Mouse (Mus musculus) forebrain, embryonic 11.5 days (tissue): ENCODE results near the gene Wdr19. TPM values are rescaled to one million over a fixed set of nuclear protein-coding genes. Genes with fewer than 3 reads are reported as not detected.
"Not testable (repeated sequence)": the region's sequence is repeated elsewhere in the genome, so short reads cannot be mapped to it uniquely, and the experiment has no call there.

Experiments used
- ATAC-seq: fragments of 200-750 bp; cut with Nextera tagmentation; replicated peaks from 2 replicates; pipeline ENCODE4 v1.8.0; 2017; ENCODE audit warnings: moderate TSS enrichment; ENCODE audit not compliant: low FRiP score
- DNase-seq: peaks from one replicate; pipeline ENCODE4 v3.0.0-alpha.2; 2017; ENCODE audit warnings: low spot score
- H3K27ac ChIP-seq: fragments of 300-500 bp; sonication (generic); 2 replicates; pipeline ENCODE4 v1.5.1; 2014; ENCODE audit warnings: low read depth, low read length
- H3K27me3 ChIP-seq: fragments of 300-500 bp; sonication (generic); 2 replicates; pipeline ENCODE4 v1.6.1; 2014; ENCODE audit warnings: mild to moderate bottlenecking, low read length, mixed read lengths; ENCODE audit not compliant: control insufficient read depth, insufficient read depth
- H3K36me3 ChIP-seq: fragments of 300-500 bp; sonication (generic); 2 replicates; pipeline ENCODE4 v1.6.1; 2014; ENCODE audit warnings: mild to moderate bottlenecking, low read length, moderate library complexity, mixed read lengths; ENCODE audit not compliant: control insufficient read depth, insufficient read depth
- H3K4me1 ChIP-seq: fragments of 300-500 bp; sonication (generic); replicated peaks from 2 replicates; pipeline ENCODE4 v1.6.1; 2014; ENCODE audit warnings: low read length, mixed read lengths; ENCODE audit not compliant: control insufficient read depth, insufficient read depth
- H3K4me2 ChIP-seq: fragments of 300-500 bp; sonication (generic); 2 replicates; pipeline ENCODE4 v1.6.1; 2014; ENCODE audit warnings: low read depth, mild to moderate bottlenecking, low read length, moderate library complexity, mixed read lengths; ENCODE audit not compliant: severe bottlenecking
- H3K4me3 ChIP-seq: fragments of 300-500 bp; sonication (generic); 2 replicates; pipeline ENCODE4 v1.5.1; 2014; ENCODE audit warnings: low read depth, low read length
- H3K9ac ChIP-seq: fragments of 300-500 bp; sonication (generic); 2 replicates; pipeline ENCODE4 v1.6.1; 2014; ENCODE audit warnings: low read length
- H3K9me3 ChIP-seq: fragments of 300-500 bp; sonication (generic); 2 replicates; pipeline ENCODE4 v1.6.1; 2016; ENCODE audit warnings: low read length, mixed read lengths; ENCODE audit not compliant: control insufficient read depth
- WGBS: fragments of 180-500 bp; shearing (Covaris S2); extraction: QIAGEN DNeasy Blood & Tissue Kit; methylation state at CpG from one replicate; pipeline ENCODE4 v1.1.7; 2014; 5-methylcytosine and 5-hydroxymethylcytosine counted together
- polyA plus RNA-seq: library from polyadenylated mRNA; unstranded; fragments of >200 nt; fragmentation: Nextera tagmentation; extraction: Ambion mirVana; gene quantifications from 2 replicates; pipeline ENCODE4 v1.2.1, GENCODE M21; 2014

Wdr19 gene
- polyA plus RNA-seq, 1 experiment from 2014 or later, result 15.2 TPM

DNA sequence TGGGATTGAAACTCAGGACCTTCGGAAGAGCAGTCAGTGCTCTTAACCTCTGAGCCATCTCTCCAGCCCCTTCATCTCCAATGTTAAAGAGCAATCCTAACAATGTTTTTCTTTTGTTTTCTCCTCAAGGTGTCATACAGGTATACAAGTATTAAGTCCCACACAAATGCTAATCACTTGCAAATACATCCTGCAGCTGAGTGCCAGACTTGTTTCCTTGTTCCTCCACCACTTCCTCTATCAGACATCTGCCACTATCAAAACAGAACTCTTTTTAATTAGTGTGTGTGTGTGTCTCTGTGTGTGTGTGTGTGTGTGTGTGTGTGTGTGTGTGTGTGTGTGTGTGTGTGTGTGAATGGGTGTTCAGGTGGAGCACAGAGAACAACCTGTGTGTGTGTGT, 100.1 kb downstream of the Wdr19 start:
- not testable (repeated sequence) for ATAC-seq, H3K36me3 ChIP-seq

GRCm38 (mm10) chr5:65300121-65300520, 100.6 kb downstream of the Wdr19 start:
- Histone ChIP-seq H3K4me1 (no peaks in the 10 kb centered on the region), H3K4me2 (no peak overlapping the region), H3K36me3 (no peaks in the 10 kb centered on the region), H3K9ac (no peak overlapping the region), H3K4me3 (no peak overlapping the region), H3K27me3 (no peaks in the 10 kb centered on the region), H3K27ac (no peak overlapping the region), H3K9me3 (no peaks in the 10 kb centered on the region)
- WGBS, result 95% methylated on average over 9 of the region's 9 CpGs
- ATAC-seq, result no peak
- DNase-seq, result no peak

More for the DNA sequence above, 100.1 kb downstream of the Wdr19 start:
- not testable (repeated sequence) for DNase-seq, H3K4me3 ChIP-seq, H3K9me3 ChIP-seq, H3K9ac ChIP-seq, H3K27me3 ChIP-seq, H3K27ac ChIP-seq, H3K4me2 ChIP-seq, H3K4me1 ChIP-seq
- 85% methylated on average over 1 of the region's 1 CpGs for WGBS

GRCm38 (mm10) chr5:65305516-65305915, 106.0 kb downstream of the Wdr19 start:
- H3K4me2 ChIP-seq, result no peak overlapping the region
- no peak overlapping the region for H3K27ac ChIP-seq
- ATAC-seq, result no peak
- no peaks in the 10 kb centered on the region for H3K9me3 ChIP-seq
- H3K4me3 ChIP-seq, result no peak overlapping the region
- H3K4me1 ChIP-seq, result no peaks in the 10 kb centered on the region
- WGBS, result 86% methylated on average over 9 of the region's 9 CpGs
- no peaks in the 10 kb centered on the region; the same call in 1 of the 2 replicates for H3K36me3 ChIP-seq
- DNase-seq, result no peak
- no peaks in the 10 kb centered on the region for H3K27me3 ChIP-seq
- H3K9ac ChIP-seq, result no peak overlapping the region

- Histone ChIP-seq H3K4me3 (no peak overlapping the region), H3K4me2 (no peak overlapping the region), H3K4me1 (no peaks in the 10 kb centered on the region), H3K27ac (no peak overlapping the region), H3K27me3 (no peaks in the 10 kb centered on the region), H3K9me3 (no peaks in the 10 kb centered on the region), H3K36me3 (peaks cover 3% of the 10 kb centered on the region; the same call in 1 of the 2 replicates), H3K9ac (no peak overlapping the region)
- WGBS, result 96% methylated on average over 7 of the region's 7 CpGs
- no peak for ATAC-seq
- no peak for DNase-seq
Measured at GRCm38 (mm10) chr5:65308208-65308607, 108.7 kb downstream of the Wdr19 start.

- no peaks in the 10 kb centered on the region for H3K9me3 ChIP-seq
- peaks cover 3% of the 10 kb centered on the region; the same call in 1 of the 2 replicates for H3K36me3 ChIP-seq
- no peaks in the 10 kb centered on the region for H3K4me1 ChIP-seq
- no peak overlapping the region for H3K9ac ChIP-seq
- WGBS, result 95% methylated on average over 3 of the region's 3 CpGs
- no peaks in the 10 kb centered on the region for H3K27me3 ChIP-seq
- no peak for DNase-seq
- no peak overlapping the region for H3K4me3 ChIP-seq
- no peak for ATAC-seq
- H3K27ac ChIP-seq, result no peak overlapping the region
- no peak overlapping the region for H3K4me2 ChIP-seq
Measured at GRCm38 (mm10) chr5:65308866-65309265, 109.4 kb downstream of the Wdr19 start.

Other genes with a start within 250 kb of the Wdr19 start
- 0.32 and 0.45 TPM in 2 replicates for gene Tlr6, start 239.6 kb upstream of the Wdr19 start, polyA plus RNA-seq
- 14.1 and 16.1 TPM in 2 replicates for gene Fam114a1, start 229.6 kb upstream of the Wdr19 start, polyA plus RNA-seq
- 0.21 TPM in 1 of 2 replicates, not detected in the other for gene Tmem156, start 107.6 kb upstream of the Wdr19 start, polyA plus RNA-seq
- gene Klhl5, start 92.2 kb upstream of the Wdr19 start, polyA plus RNA-seq, result 42.2 and 42.8 TPM in 2 replicates
- 99.7 and 99.9 TPM in 2 replicates for gene Rfc1, start 136.0 kb downstream of the Wdr19 start, polyA plus RNA-seq
- not detected in 2 replicates for gene Klb, start 148.6 kb downstream of the Wdr19 start, polyA plus RNA-seq
- gene Rpl9, start 191.7 kb downstream of the Wdr19 start, polyA plus RNA-seq, result 874 and 891 TPM in 2 replicates
- gene Lias, start 191.8 kb downstream of the Wdr19 start, polyA plus RNA-seq, result 67.5 and 70.0 TPM in 2 replicates
- gene Ugdh, start 236.3 kb downstream of the Wdr19 start, polyA plus RNA-seq, result 68.6 and 69.0 TPM in 2 replicates